Mouse (Mus musculus) gonadal fat pad, adult 2 months (tissue): ENCODE measurements at regions not wholly inside any gene's neighbourhood (a gene's known extent, or its start where the extent isn't known, plus 50 kb on each side); places are given as distances from the start of the nearest gene placed in this dataset.

Experiments
- DNase-seq: peaks from one replicate; pipeline ENCODE4 v3.0.0-alpha.2; 2012; ENCODE audit warnings: low read depth

- no peak for DNase-seq
Observed at GRCm38 (mm10) chr3:102316151-102316550, 111.7 kb upstream of the Vangl1 start.

- DNase-seq: no peak
Observed at GRCm38 (mm10) chr3:102311482-102312225, 107.2 kb upstream of the Vangl1 start.

- DNase-seq: no peak
Observed at GRCm38 (mm10) chr3:102310243-102310642, 105.8 kb upstream of the Vangl1 start.

- no peak for DNase-seq
Observed at GRCm38 (mm10) chr3:102309756-102310155, 105.3 kb upstream of the Vangl1 start.

- DNase-seq: no peak
Observed at GRCm38 (mm10) chr3:102307656-102308055, 103.2 kb upstream of the Vangl1 start.

- no peak for DNase-seq
Observed at GRCm38 (mm10) chr3:102292385-102292784, 87.9 kb upstream of the Vangl1 start.

GRCm38 (mm10) chr3:102281983-102282382 is 77.5 kb upstream of the Vangl1 start:
- no peak for DNase-seq

GRCm38 (mm10) chr3:102276758-102277157 is 72.3 kb upstream of the Vangl1 start:
- DNase-seq: no peak

GRCm38 (mm10) chr3:102276283-102276682 is 71.8 kb upstream of the Vangl1 start:
- no peak for DNase-seq

- no peak for DNase-seq
Observed at GRCm38 (mm10) chr3:102275256-102276022, 70.9 kb upstream of the Vangl1 start.

GRCm38 (mm10) chr3:102270779-102271178 is 66.3 kb upstream of the Vangl1 start:
- no peak for DNase-seq

GRCm38 (mm10) chr3:102270257-102270656 is 65.8 kb upstream of the Vangl1 start:
- no peak for DNase-seq

- DNase-seq: no peak
Observed at GRCm38 (mm10) chr3:102266136-102266535, 61.6 kb upstream of the Vangl1 start.

- DNase-seq: no peak
Observed at GRCm38 (mm10) chr3:102265146-102265545, 60.7 kb upstream of the Vangl1 start.

- DNase-seq: no peak
Observed at GRCm38 (mm10) chr3:102263326-102263725, 58.8 kb upstream of the Vangl1 start.

GRCm38 (mm10) chr3:102262665-102263064 is 58.2 kb upstream of the Vangl1 start:
- no peak for DNase-seq

GRCm38 (mm10) chr3:102261517-102261916 is 57.0 kb upstream of the Vangl1 start:
- no peak for DNase-seq
